Mouse (Mus musculus) monocyte, adult 2 months (primary cell): Measurements from ENCODE around the gene Dpf1.

Experiments used
- DNase-seq, 2 experiments: peaks; one replicate each; pipeline ENCODE4 v3.0.0; 2022; ENCODE audit warnings: low spot score in 2 of 2, low read depth in 1 of 2

The Dpf1 gene

GRCm38 (mm10) chr7:29303738-29304462 is at the start of gene Dpf1:
Dpf1 (plus strand) TSS chr7:29303951.
- DNase-seq = no peak

GRCm38 (mm10) chr7:29255875-29256274 is 47.9 kb upstream of the Dpf1 start:
- DNase-seq = no peak

- DNase-seq = no peak
These were observed 46.4 kb upstream of the Dpf1 start for GRCm38 (mm10) chr7:29257368-29257767.

- no peak for DNase-seq
These were observed 43.7 kb upstream of the Dpf1 start for GRCm38 (mm10) chr7:29259781-29260730.

GRCm38 (mm10) chr7:29262151-29262550 is 41.6 kb upstream of the Dpf1 start:
- DNase-seq = no peak

GRCm38 (mm10) chr7:29263831-29264230 is 39.9 kb upstream of the Dpf1 start:
- no peak for DNase-seq

- no peak for DNase-seq
These were observed 38.1 kb upstream of the Dpf1 start for GRCm38 (mm10) chr7:29265636-29266035.

GRCm38 (mm10) chr7:29266931-29267330 is 36.8 kb upstream of the Dpf1 start:
- DNase-seq = no peak

GRCm38 (mm10) chr7:29270445-29270844 is 33.3 kb upstream of the Dpf1 start:
- DNase-seq = no peak

- no peak for DNase-seq
These were observed 31.9 kb upstream of the Dpf1 start for GRCm38 (mm10) chr7:29271687-29272465.

GRCm38 (mm10) chr7:29276715-29277114 is 27.0 kb upstream of the Dpf1 start:
- no peak for DNase-seq

GRCm38 (mm10) chr7:29277510-29277909 is 26.2 kb upstream of the Dpf1 start:
- no peak for DNase-seq

- no peak for DNase-seq
These were observed 24.5 kb upstream of the Dpf1 start for GRCm38 (mm10) chr7:29279261-29279660.

GRCm38 (mm10) chr7:29279924-29280323 is 23.8 kb upstream of the Dpf1 start:
- DNase-seq = no peak

- DNase-seq = no peak
These were observed 22.9 kb upstream of the Dpf1 start for GRCm38 (mm10) chr7:29280801-29281200.

GRCm38 (mm10) chr7:29281201-29282073 is 22.3 kb upstream of the Dpf1 start, which contains the start of gene Spint2:
Spint2 (minus strand) TSS chr7:29281912.
- no peak for DNase-seq

GRCm38 (mm10) chr7:29282074-29282554 is 21.6 kb upstream of the Dpf1 start:
- no peak for DNase-seq

GRCm38 (mm10) chr7:29283876-29284275 is 19.9 kb upstream of the Dpf1 start:
- DNase-seq = no peak

- DNase-seq = no peak
These were observed 19.2 kb upstream of the Dpf1 start for GRCm38 (mm10) chr7:29284523-29284922.

GRCm38 (mm10) chr7:29287481-29287880 is 16.3 kb upstream of the Dpf1 start:
- DNase-seq = no peak
